In genomic region chr11:53735682-53736245, GRCm38 (mm10) we compare ENCODE assay signal across 8 mouse cellular contexts. TPM values are rescaled to one million over a fixed set of nuclear protein-coding genes. Genes with fewer than 3 reads are reported as not detected.
DNase-seq lines count a peak whose midpoint lies in the region; ATAC-seq and TF ChIP-seq lines count a peak whose summit lies in the region.

No protein-coding gene starts in this region.

- H3K4me1 ChIP-seq in heart, adult 2 months (ENCODE audit: control insufficient read depth, insufficient read depth, low read length), result no peaks in the 10 kb centered on the region
- H3K4me1 ChIP-seq in limb, embryonic 13.5 days, result no peaks in the 10 kb centered on the region
- no peaks in the 10 kb centered on the region for H3K4me1 ChIP-seq in midbrain, embryonic 15.5 days

- TF ChIP-seq EP300 in heart, adult 2 months (IDR thresholded peaks at IDR 0.05; ENCODE audit: insufficient read depth, low read depth, low read length), result 0 out of 2 replicates have a peak, but pooled peaks have one; percentile 29

- peak overlapping the region; percentile 52 for H3K4me2 ChIP-seq in limb, embryonic 13.5 days (replicated peaks)
- H3K4me2 ChIP-seq in midbrain, embryonic 15.5 days, result peak overlapping the region; percentile 46

- peak overlapping the region; percentile 24; the same call in 1 of the 2 replicates for H3K4me3 ChIP-seq in heart, adult 2 months
- peak overlapping the region; percentile 20; the same call in 1 of the 2 replicates for H3K4me3 ChIP-seq in limb, embryonic 13.5 days
- H3K4me3 ChIP-seq in midbrain, embryonic 15.5 days, result no peak overlapping the region

- peak; percentile 96 for TF ChIP-seq CTCF in heart, adult 2 months (IDR thresholded peaks at IDR 0.05)

- no peak overlapping the region for H3K9ac ChIP-seq in heart, adult 2 months (ENCODE audit: low read depth, low read length)
- H3K9ac ChIP-seq in limb, embryonic 13.5 days, result no peak overlapping the region
- H3K9ac ChIP-seq in midbrain, embryonic 15.5 days, result no peak overlapping the region

- peak; percentile 25 to 44 for DNase-seq in urinary bladder, adult 18-20 months (ENCODE audit: low spot score in 2 of 2)
- DNase-seq in urinary bladder, postnatal 10 days (ENCODE audit: low spot score), result no peak
- DNase-seq in embryo, embryonic 11 days, result peak; percentile 86
- DNase-seq in heart, adult 2 months, result peak; percentile 61 to 66
- peak; percentile 61 for DNase-seq in kidney, adult 18-20 months
- DNase-seq in spleen, postnatal 10 days (ENCODE audit: low spot score in 2 of 2), result peak; percentile 31 to 71

- 24% methylated on average over 17 of the region's 17 CpGs for WGBS in heart, adult 2 months
- WGBS in limb, embryonic 13.5 days, result 26% methylated on average over 17 of the region's 17 CpGs
- WGBS in midbrain, embryonic 15.5 days, result 21% methylated on average over 17 of the region's 17 CpGs

- peak; percentile 69; the same call in 1 of the 2 replicates for ATAC-seq in limb, embryonic 13.5 days (ENCODE audit: low FRiP score, low read depth)
- peak; percentile 84 for ATAC-seq in midbrain, embryonic 15.5 days (replicated peaks)

- H3K36me3 ChIP-seq in heart, adult 2 months (ENCODE audit: control insufficient read depth, insufficient read depth, low read length), result no peaks in the 10 kb centered on the region
- H3K36me3 ChIP-seq in limb, embryonic 13.5 days, result no peaks in the 10 kb centered on the region
- no peaks in the 10 kb centered on the region for H3K36me3 ChIP-seq in midbrain, embryonic 15.5 days (replicated peaks)

- no peaks in the 10 kb centered on the region for H3K79me2 ChIP-seq in heart, adult 2 months (replicated peaks; ENCODE audit: control insufficient read depth, insufficient read depth, low read length)

- intact Hi-C loops in heart, adult 2 months (cut with DNase I), result loop anchor here (2.0 to 10.0 kb wide), 4 partner anchors 115 to 265 kb away; partner anchors contain the start of gene Gm9837

- TF ChIP-seq POLR2A in heart, adult 2 months (IDR thresholded peaks at IDR 0.05; ENCODE audit: insufficient read depth, low read depth, low read length), result no peak

- H3K27ac ChIP-seq in heart, adult 2 months, result no peak overlapping the region
- H3K27ac ChIP-seq in limb, embryonic 13.5 days, result no peak overlapping the region
- no peak overlapping the region for H3K27ac ChIP-seq in midbrain, embryonic 15.5 days

- H3K27me3 ChIP-seq in heart, adult 2 months (ENCODE audit: control insufficient read depth, insufficient read depth, low read length), result no peaks in the 10 kb centered on the region
- H3K27me3 ChIP-seq in limb, embryonic 13.5 days, result no peaks in the 10 kb centered on the region
- H3K27me3 ChIP-seq in midbrain, embryonic 15.5 days (replicated peaks), result no peaks in the 10 kb centered on the region

- no peaks in the 10 kb centered on the region for H3K9me3 ChIP-seq in limb, embryonic 13.5 days
- H3K9me3 ChIP-seq in midbrain, embryonic 15.5 days, result no peaks in the 10 kb centered on the region

RNA-seq across cellular contexts. Expression of gene Il5, which starts 15.2 kb away (rescaled TPM):
- not detected for total RNA-seq in heart, adult 2 months (2021)
- polyA plus RNA-seq in heart, adult 2 months (2012; rRNA removed), result 0.12 and 0.21 TPM in 2 replicates
- not detected in 2 replicates for polyA plus RNA-seq in limb, embryonic 13.5 days (2015; fragmentation: Nextera tagmentation; extraction: Ambion mirVana)
- not detected in 2 replicates for polyA plus RNA-seq in midbrain, embryonic 15.5 days (2015; fragmentation: Nextera tagmentation; extraction: Ambion mirVana)

RNA-seq across cellular contexts. Expression of gene Rad50, which starts 28.6 kb away (rescaled TPM):
- total RNA-seq in heart, adult 2 months (2021), result 1 to 10 TPM; 6.8 TPM
- polyA plus RNA-seq in heart, adult 2 months (2012; rRNA removed), result 1.9 and 3.0 TPM in 2 replicates
- polyA plus RNA-seq in limb, embryonic 13.5 days (2015; fragmentation: Nextera tagmentation; extraction: Ambion mirVana), result 30.4 TPM in 2 replicates
- polyA plus RNA-seq in midbrain, embryonic 15.5 days (2015; fragmentation: Nextera tagmentation; extraction: Ambion mirVana), result 10.5 and 11.5 TPM in 2 replicates

RNA-seq across cellular contexts. Expression of gene Irf1, which starts 34.0 kb away (rescaled TPM):
- total RNA-seq in heart, adult 2 months (2021), result 10 to 100 TPM; 15.2 to 19.7 TPM
- polyA plus RNA-seq in heart, adult 2 months (2012; rRNA removed), result 20.5 and 28.6 TPM in 2 replicates
- polyA plus RNA-seq in limb, embryonic 13.5 days (2015; fragmentation: Nextera tagmentation; extraction: Ambion mirVana), result 9.7 and 10.1 TPM in 2 replicates
- polyA plus RNA-seq in midbrain, embryonic 15.5 days (2015; fragmentation: Nextera tagmentation; extraction: Ambion mirVana), result 2.6 and 3.1 TPM in 2 replicates

RNA-seq across cellular contexts. Expression of gene Gm17334, which starts 37.2 kb away (rescaled TPM):
- total RNA-seq in heart, adult 2 months (2021), result under 1 TPM in 1 of 2 experiments, not detected in 1; 0.47 TPM
- polyA plus RNA-seq in heart, adult 2 months (2012; rRNA removed), result 1.4 and 1.8 TPM in 2 replicates
- 0.22 TPM in 1 of 2 replicates, not detected in the other for polyA plus RNA-seq in limb, embryonic 13.5 days (2015; fragmentation: Nextera tagmentation; extraction: Ambion mirVana)
- not detected in 2 replicates for polyA plus RNA-seq in midbrain, embryonic 15.5 days (2015; fragmentation: Nextera tagmentation; extraction: Ambion mirVana)
